ENCODE assay signal across 8 mouse cellular contexts in genomic region chr5:30668637-30669495, GRCm38 (mm10). TPM values are rescaled to one million over a fixed set of nuclear protein-coding genes. Genes with fewer than 3 reads are reported as not detected.
A peak's percentile ranks its signal among the peaks of the same experiment; 100 is the strongest.
DNase-seq lines count a peak whose midpoint lies in the region; ATAC-seq and TF ChIP-seq lines count a peak whose summit lies in the region.

No protein-coding gene starts in this region.

- H3K9ac ChIP-seq in heart, embryonic 12.5 days, result no peak overlapping the region
- H3K9ac ChIP-seq in midbrain, postnatal 0 days (replicated peaks; ENCODE audit: low read length, poor library complexity, severe bottlenecking), result no peak overlapping the region
- no peak overlapping the region for H3K9ac ChIP-seq in midbrain, embryonic 15.5 days

- peaks cover 44% of the 10 kb centered on the region for H3K36me3 ChIP-seq in heart, embryonic 12.5 days
- H3K36me3 ChIP-seq in midbrain, postnatal 0 days (ENCODE audit: insufficient read depth, low read length), result no peaks in the 10 kb centered on the region
- no peaks in the 10 kb centered on the region for H3K36me3 ChIP-seq in midbrain, embryonic 15.5 days (replicated peaks)

- H3K27ac ChIP-seq in heart, embryonic 12.5 days (ENCODE audit: poor library complexity, severe bottlenecking), result no peak overlapping the region
- H3K27ac ChIP-seq in midbrain, postnatal 0 days (ENCODE audit: low read depth, low read length), result no peak overlapping the region
- H3K27ac ChIP-seq in midbrain, embryonic 15.5 days, result no peak overlapping the region

- no peak for ATAC-seq in heart, embryonic 12.5 days (ENCODE audit: insufficient number of reproducible peaks, low FRiP score)
- ATAC-seq in midbrain, postnatal 0 days (ENCODE audit: low FRiP score), result no peak
- no peak for ATAC-seq in midbrain, embryonic 15.5 days (replicated peaks)

- peak; percentile 7; the same call in 1 of the 2 replicates for TF ChIP-seq CTCF in midbrain, postnatal 0 days (IDR thresholded peaks at IDR 0.05)

- intact Hi-C loops in heart, postnatal 36 days (cut with DNase I), result no loop called here

- no peaks in the 10 kb centered on the region for H3K9me3 ChIP-seq in heart, embryonic 12.5 days (replicated peaks)
- no peaks in the 10 kb centered on the region for H3K9me3 ChIP-seq in midbrain, postnatal 0 days (ENCODE audit: low read length)
- H3K9me3 ChIP-seq in midbrain, embryonic 15.5 days, result no peaks in the 10 kb centered on the region

- no peak for DNase-seq in heart, postnatal 36 days
- no peak for DNase-seq in midbrain, postnatal 0 days (ENCODE audit: low spot score)
- DNase-seq in induced T-regulatory cell, adult 2 months (ENCODE audit: low read depth), result peak; percentile 42
- peak; percentile 40 for DNase-seq in yolk sac, embryonic 10.5 days (ENCODE audit: low spot score)
- DNase-seq in cerebellum, adult 8-10 months, result no peak
- DNase-seq in frontal cortex, postnatal 36 days (ENCODE audit: low spot score in 2 of 2), result no peak

- no peaks in the 10 kb centered on the region for H3K27me3 ChIP-seq in heart, embryonic 12.5 days (replicated peaks)
- H3K27me3 ChIP-seq in midbrain, postnatal 0 days (ENCODE audit: insufficient read depth, low read length), result no peaks in the 10 kb centered on the region
- H3K27me3 ChIP-seq in midbrain, embryonic 15.5 days (replicated peaks), result no peaks in the 10 kb centered on the region

- 91% methylated on average over 9 of the region's 9 CpGs for whole genome bisulfite sequencing in heart, embryonic 12.5 days
- WGBS in midbrain, postnatal 0 days, result 97% methylated on average over 9 of the region's 9 CpGs
- 93% methylated on average over 9 of the region's 9 CpGs for WGBS in midbrain, embryonic 15.5 days

- H3K4me3 ChIP-seq in heart, embryonic 12.5 days, result peak overlapping the region; percentile 98
- no peak overlapping the region for H3K4me3 ChIP-seq in midbrain, postnatal 0 days (ENCODE audit: low read depth, low read length)
- H3K4me3 ChIP-seq in midbrain, embryonic 15.5 days, result no peak overlapping the region

- peaks cover 23% of the 10 kb centered on the region for H3K4me1 ChIP-seq in heart, embryonic 12.5 days (replicated peaks)
- no peaks in the 10 kb centered on the region for H3K4me1 ChIP-seq in midbrain, postnatal 0 days (ENCODE audit: insufficient read depth, low read length)
- H3K4me1 ChIP-seq in midbrain, embryonic 15.5 days, result peaks cover 10% of the 10 kb centered on the region

- H3K4me2 ChIP-seq in heart, embryonic 12.5 days, result peak overlapping the region; percentile 85
- no peak overlapping the region for H3K4me2 ChIP-seq in midbrain, postnatal 0 days (ENCODE audit: low read depth, low read length, poor library complexity, severe bottlenecking)
- no peak overlapping the region for H3K4me2 ChIP-seq in midbrain, embryonic 15.5 days

RNA-seq across cellular contexts. Expression of gene Cenpa, which starts 2.3 kb away (rescaled TPM):
- 264 and 282 TPM in 2 replicates for polyA plus RNA-seq in heart, embryonic 12.5 days (2016; fragmentation: Nextera tagmentation; extraction: Ambion mirVana)
- total RNA-seq in heart, postnatal 36 days (2021), result 10 to 100 TPM; 49.5 to 55.2 TPM
- 8.9 and 9.4 TPM in 2 replicates for total RNA-seq in midbrain, postnatal 0 days (2014; rRNA removed)
- polyA plus RNA-seq in midbrain, postnatal 0 days (2015; fragmentation: Nextera tagmentation; extraction: Ambion mirVana), result 19.6 and 22.6 TPM in 2 replicates
- 39.4 and 45.3 TPM in 2 replicates for polyA plus RNA-seq in midbrain, embryonic 15.5 days (2015; fragmentation: Nextera tagmentation; extraction: Ambion mirVana)

RNA-seq across cellular contexts. Expression of gene Slc35f6, which starts 21.1 kb away (rescaled TPM):
- polyA plus RNA-seq in heart, embryonic 12.5 days (2016; fragmentation: Nextera tagmentation; extraction: Ambion mirVana), result 21.4 and 24.9 TPM in 2 replicates
- 10 to 100 TPM; 50.0 to 53.3 TPM for total RNA-seq in heart, postnatal 36 days (2021)
- total RNA-seq in midbrain, postnatal 0 days (2014; rRNA removed), result 62.5 and 65.3 TPM in 2 replicates
- 25.1 and 30.9 TPM in 2 replicates for polyA plus RNA-seq in midbrain, postnatal 0 days (2015; fragmentation: Nextera tagmentation; extraction: Ambion mirVana)
- polyA plus RNA-seq in midbrain, embryonic 15.5 days (2015; fragmentation: Nextera tagmentation; extraction: Ambion mirVana), result 33.0 and 33.1 TPM in 2 replicates

RNA-seq across cellular contexts. Expression of gene Dpysl5, which starts 42.5 kb away (rescaled TPM):
- 3.6 and 4.4 TPM in 2 replicates for polyA plus RNA-seq in heart, embryonic 12.5 days (2016; fragmentation: Nextera tagmentation; extraction: Ambion mirVana)
- total RNA-seq in heart, postnatal 36 days (2021), result under 1 TPM; 0.69 to 0.79 TPM
- 334 and 374 TPM in 2 replicates for total RNA-seq in midbrain, postnatal 0 days (2014; rRNA removed)
- polyA plus RNA-seq in midbrain, postnatal 0 days (2015; fragmentation: Nextera tagmentation; extraction: Ambion mirVana), result 232 and 234 TPM in 2 replicates
- polyA plus RNA-seq in midbrain, embryonic 15.5 days (2015; fragmentation: Nextera tagmentation; extraction: Ambion mirVana), result 280 and 293 TPM in 2 replicates

Comparison
In these comparisons a context has a peak if more than half of its experiments do, and no peak if none do; other contexts are left out.
1. DNase-seq: peak in induced T-regulatory cell, adult 2 months (single experiment) and yolk sac, embryonic 10.5 days (single experiment); none in heart, postnatal 36 days (0 of 2), midbrain, postnatal 0 days (single experiment), cerebellum, adult 8-10 months (single experiment) and frontal cortex, postnatal 36 days (0 of 2).
2. RNA of gene Dpysl5, which starts 42.5 kb away (polyA plus RNA-seq): 280 to 293 TPM in midbrain, embryonic 15.5 days and 232 to 234 TPM in midbrain, postnatal 0 days; 3.6 to 4.4 TPM in heart, embryonic 12.5 days; every median in the first group is over 10 times any median in the second.